Mouse (Mus musculus) intestine, postnatal 0 days (tissue): ENCODE measurements at regions not wholly inside any gene's neighbourhood (a gene's known extent, or its start where the extent isn't known, plus 50 kb on each side); places are given as distances from the start of the nearest gene placed in this dataset.

Source experiments
- ATAC-seq: fragments of 200-750 bp; cut with Nextera tagmentation; 2 replicates; pipeline ENCODE4 v1.8.0; 2017; ENCODE audit warnings: mild to moderate bottlenecking, moderate TSS enrichment, moderate library complexity
- H3K27ac ChIP-seq: fragments of 300-500 bp; sonication (generic); 2 replicates; pipeline ENCODE4 v1.5.1; 2014; ENCODE audit warnings: mild to moderate bottlenecking, low read depth, low read length, moderate library complexity
- H3K27me3 ChIP-seq: fragments of 300-500 bp; sonication (generic); replicated peaks from 2 replicates; pipeline ENCODE4 v1.6.1; 2014; ENCODE audit warnings: low read length, mixed read lengths; ENCODE audit not compliant: control insufficient read depth, insufficient read depth
- H3K36me3 ChIP-seq: fragments of 300-500 bp; sonication (generic); 2 replicates; pipeline ENCODE4 v1.6.1; 2014; ENCODE audit warnings: mild to moderate bottlenecking, moderate library complexity; ENCODE audit not compliant: control insufficient read depth, insufficient read depth
- H3K4me1 ChIP-seq: fragments of 300-500 bp; sonication (generic); replicated peaks from 2 replicates; pipeline ENCODE4 v1.6.1; 2014; ENCODE audit warnings: antibody characterized with exemption, low read length, mixed read lengths; ENCODE audit not compliant: control insufficient read depth, insufficient read depth
- H3K4me2 ChIP-seq: fragments of 300-500 bp; sonication (generic); replicated peaks from 2 replicates; pipeline ENCODE4 v1.6.1; 2014; ENCODE audit warnings: low read depth, mild to moderate bottlenecking, moderate library complexity
- H3K4me3 ChIP-seq: fragments of 300-500 bp; sonication (generic); 2 replicates; pipeline ENCODE4 v1.5.1; 2014; ENCODE audit warnings: low read depth, low read length
- H3K9ac ChIP-seq: fragments of 300-500 bp; sonication (generic); 2 replicates; pipeline ENCODE4 v1.6.1; 2014; ENCODE audit warnings: mild to moderate bottlenecking, low read depth, low read length
- H3K9me3 ChIP-seq: fragments of 300-500 bp; sonication (generic); 2 replicates; pipeline ENCODE4 v1.6.1; 2016; ENCODE audit warnings: mixed run types; ENCODE audit not compliant: control insufficient read depth
- CTCF ChIP-seq: sonication (generic); IDR thresholded peaks from 2 replicates; pipeline ENCODE4 v1.5.1; 2016; ENCODE audit warnings: low read depth, mild to moderate bottlenecking, control low read depth, antibody characterized with exemption, moderate library complexity
- WGBS: fragments of 180-500 bp; shearing (Covaris S2); extraction: QIAGEN DNeasy Blood & Tissue Kit; methylation state at CpG from one replicate; pipeline ENCODE4 v1.1.7; 2014; 5-methylcytosine and 5-hydroxymethylcytosine counted together

DNA sequence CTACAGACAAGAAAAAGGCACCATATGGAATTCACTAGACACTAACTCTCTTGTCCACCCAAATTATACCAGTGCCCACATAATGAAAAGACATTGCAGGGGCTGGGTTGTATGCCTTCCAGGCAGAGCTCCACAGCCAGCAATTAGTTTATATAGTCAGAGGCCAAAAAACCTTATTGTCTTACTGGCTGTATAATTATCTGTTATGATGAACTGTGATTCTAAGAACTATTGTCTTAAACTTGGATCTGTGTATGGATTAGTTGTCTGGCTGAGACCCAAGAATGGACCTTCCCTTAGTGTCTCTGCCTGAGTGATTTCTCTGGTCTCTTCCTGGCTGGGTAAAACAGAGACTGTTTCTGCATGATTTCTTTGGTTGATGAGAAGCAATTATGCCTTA lies 454.2 kb downstream of the Prkd1 start:
- no peak for ATAC-seq
- Histone ChIP-seq H3K9ac (no peak overlapping the region), H3K4me3 (no peak overlapping the region), H3K36me3 (no peaks in the 10 kb centered on the region), H3K4me2 (no peak overlapping the region), H3K27ac (no peak overlapping the region), H3K27me3 (no peaks in the 10 kb centered on the region), H3K9me3 (no peaks in the 10 kb centered on the region), H3K4me1 (no peaks in the 10 kb centered on the region)
- no peak for TF ChIP-seq CTCF

GRCm38 (mm10) chr12:50196339-50196738 lies 452.6 kb downstream of the Prkd1 start:
- no peaks in the 10 kb centered on the region for H3K4me1 ChIP-seq
- H3K4me2 ChIP-seq = no peak overlapping the region
- no peaks in the 10 kb centered on the region for H3K36me3 ChIP-seq
- no peak for TF ChIP-seq CTCF
- no peaks in the 10 kb centered on the region for H3K9me3 ChIP-seq
- H3K27ac ChIP-seq = no peak overlapping the region
- H3K27me3 ChIP-seq = no peaks in the 10 kb centered on the region
- WGBS = 66% methylated on average over 2 of the region's 2 CpGs
- H3K4me3 ChIP-seq = no peak overlapping the region
- no peak for ATAC-seq
- no peak overlapping the region for H3K9ac ChIP-seq

- Histone ChIP-seq H3K4me2 (no peak overlapping the region), H3K27ac (no peak overlapping the region), H3K4me3 (no peak overlapping the region), H3K9ac (no peak overlapping the region), H3K4me1 (no peaks in the 10 kb centered on the region), H3K36me3 (no peaks in the 10 kb centered on the region), H3K9me3 (no peaks in the 10 kb centered on the region), H3K27me3 (no peaks in the 10 kb centered on the region)
- ATAC-seq = no peak
- TF ChIP-seq CTCF = no peak
- WGBS = 35% methylated on average over 1 of the region's 1 CpGs
These were observed 407.8 kb downstream of the Prkd1 start for GRCm38 (mm10) chr12:50241139-50241538.

DNA sequence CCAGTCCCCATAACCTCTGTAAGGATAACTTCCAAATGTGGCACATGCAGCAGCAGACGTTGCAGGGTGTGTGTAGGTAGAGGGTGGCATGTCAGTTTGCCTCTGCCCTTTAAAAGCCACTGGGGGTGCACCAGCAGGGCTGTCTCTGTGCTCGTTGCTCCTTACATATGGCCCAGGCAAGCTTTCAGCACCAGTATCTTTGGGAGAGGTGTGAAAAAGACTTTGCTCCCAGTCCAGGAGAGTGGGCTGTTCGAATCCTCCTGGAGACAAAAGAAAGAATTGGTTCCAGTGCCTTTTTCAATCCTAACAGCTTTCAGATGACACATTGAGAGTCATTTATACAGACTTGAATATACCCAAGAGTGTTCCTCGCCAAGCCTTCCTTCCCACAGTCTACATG lies 390.0 kb downstream of the Prkd1 start:
- no peak for TF ChIP-seq CTCF
- no peaks in the 10 kb centered on the region for H3K9me3 ChIP-seq
- no peaks in the 10 kb centered on the region for H3K27me3 ChIP-seq
- no peak overlapping the region for H3K27ac ChIP-seq
- no peak overlapping the region for H3K9ac ChIP-seq
- no peak for ATAC-seq
- H3K4me2 ChIP-seq = no peak overlapping the region
- H3K4me3 ChIP-seq = no peak overlapping the region
- no peaks in the 10 kb centered on the region for H3K36me3 ChIP-seq
- 78% methylated on average over 4 of the region's 4 CpGs for WGBS
- no peaks in the 10 kb centered on the region for H3K4me1 ChIP-seq

GRCm38 (mm10) chr12:50261072-50261471 lies 387.8 kb downstream of the Prkd1 start:
- Histone ChIP-seq H3K27me3 (no peaks in the 10 kb centered on the region), H3K4me3 (no peak overlapping the region), H3K36me3 (no peaks in the 10 kb centered on the region), H3K27ac (no peak overlapping the region), H3K4me1 (no peaks in the 10 kb centered on the region), H3K9ac (no peak overlapping the region), H3K4me2 (no peak overlapping the region), H3K9me3 (no peaks in the 10 kb centered on the region)
- ATAC-seq = no peak
- 87% methylated on average over 4 of the region's 4 CpGs for WGBS
- TF ChIP-seq CTCF = no peak

- peak; percentile 98 for ATAC-seq
- no peak overlapping the region for H3K9ac ChIP-seq
- no peak overlapping the region for H3K27ac ChIP-seq
- H3K36me3 ChIP-seq = no peaks in the 10 kb centered on the region
- H3K4me2 ChIP-seq = no peak overlapping the region
- H3K9me3 ChIP-seq = no peaks in the 10 kb centered on the region
- WGBS = 34% methylated on average over 2 of the region's 2 CpGs
- H3K4me3 ChIP-seq = no peak overlapping the region
- no peaks in the 10 kb centered on the region for H3K27me3 ChIP-seq
- TF ChIP-seq CTCF = no peak
- 0 out of 2 replicates have a peak, but pooled peaks cover 3% of the 10 kb centered on the region for H3K4me1 ChIP-seq
These were observed 375.5 kb downstream of the Prkd1 start for GRCm38 (mm10) chr12:50273239-50273880.

GRCm38 (mm10) chr12:50281615-50282014 lies 367.3 kb downstream of the Prkd1 start:
- H3K27me3 ChIP-seq = no peaks in the 10 kb centered on the region
- no peak overlapping the region for H3K4me3 ChIP-seq
- H3K27ac ChIP-seq = no peak overlapping the region
- no peaks in the 10 kb centered on the region for H3K9me3 ChIP-seq
- no peaks in the 10 kb centered on the region for H3K36me3 ChIP-seq
- no peak overlapping the region for H3K9ac ChIP-seq
- ATAC-seq = no peak
- H3K4me2 ChIP-seq = no peak overlapping the region
- H3K4me1 ChIP-seq = no peaks in the 10 kb centered on the region
- peak; percentile 29; the same call in 1 of the 2 replicates for TF ChIP-seq CTCF
- 68% methylated on average over 1 of the region's 1 CpGs for WGBS
